13 mouse cellular contexts compared by ENCODE assay signal in the genomic region with DNA sequence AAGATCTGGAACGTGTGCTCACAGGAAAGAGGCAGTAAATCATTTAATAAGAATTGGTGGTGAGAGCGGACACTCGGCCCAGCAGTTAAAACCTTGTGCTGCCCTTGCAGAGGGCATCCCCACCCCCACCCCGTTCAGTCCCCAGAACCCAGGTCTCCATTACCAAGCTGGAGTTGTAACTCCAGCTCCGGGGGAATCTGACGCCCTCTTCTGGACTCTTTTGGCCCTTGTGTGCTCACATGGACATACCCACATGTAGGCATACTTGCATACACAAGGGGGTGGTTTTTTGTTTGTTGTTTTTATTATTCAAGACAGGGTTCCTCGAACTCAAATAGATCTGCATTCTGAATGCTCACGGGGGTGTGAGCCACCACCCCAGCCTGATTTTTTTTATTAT.
DNase-seq lines count a peak whose midpoint lies in the region; TF ChIP-seq lines count a peak whose summit lies in the region.
"Had no signal": no experiment of that assay in that cellular context is flagged by ENCODE, and none has a peak within 500 bp of the region (broad histone marks: within the 10 kb centered on the region; RNA-seq: fewer than 3 reads in every experiment).

No protein-coding gene starts in this region.

- no peaks in the 10 kb centered on the region for H3K27me3 ChIP-seq in liver, adult 2 months (ENCODE audit: control insufficient read depth, insufficient read depth, low read length)
- H3K27me3 ChIP-seq in E14TG2a.4 (ENCODE audit: insufficient read depth, low read length), result peaks cover 12% of the 10 kb centered on the region
- H3K27me3 ChIP-seq in limb, embryonic 10.5 days (ENCODE audit: low read depth, poor library complexity, severe bottlenecking), result no peaks in the 10 kb centered on the region
- H3K27me3 ChIP-seq: hindbrain, embryonic 13.5 days; neural tube, embryonic 15.5 days had no signal

- peak overlapping the region; percentile 55; the same call in 1 of the 2 replicates for H3K27ac ChIP-seq in gastrocnemius, adult 2 months
- H3K27ac ChIP-seq in liver, adult 2 months (replicated peaks; ENCODE audit: insufficient read depth, low read depth, low read length), result no peak overlapping the region
- H3K27ac ChIP-seq in limb, embryonic 10.5 days, result no peak overlapping the region
- H3K27ac ChIP-seq: embryonic facial prominence, embryonic 13.5 days; hindbrain, embryonic 13.5 days; limb, embryonic 12.5 days; neural tube, embryonic 15.5 days had no signal

- H3K79me2 ChIP-seq in liver, adult 2 months (ENCODE audit: control insufficient read depth, insufficient read depth, low read length), result peaks cover 5% of the 10 kb centered on the region; the same call in 1 of the 2 replicates

- H3K4me1 ChIP-seq in liver, adult 2 months (ENCODE audit: control insufficient read depth, insufficient read depth, low read length), result peaks cover 2% of the 10 kb centered on the region; the same call in 1 of the 2 replicates
- H3K4me1 ChIP-seq in E14TG2a.4 (replicated peaks; ENCODE audit: low read depth, low read length), result peaks cover 38% of the 10 kb centered on the region
- H3K4me1 ChIP-seq in limb, embryonic 10.5 days, result peaks cover 8% of the 10 kb centered on the region

- 57% methylated on average over 8 of the region's 8 CpGs for WGBS in liver, adult 2 months
- 42% methylated on average over 8 of the region's 8 CpGs for WGBS in limb, embryonic 10.5 days

- H3K4me3 ChIP-seq in gastrocnemius, adult 2 months, result peak overlapping the region; percentile 28
- no peak overlapping the region for H3K4me3 ChIP-seq in liver, adult 2 months (ENCODE audit: insufficient read depth, low read depth, low read length)
- H3K4me3 ChIP-seq in E14TG2a.4 (replicated peaks; ENCODE audit: low read length), result peak overlapping the region; percentile 33
- no peak overlapping the region for H3K4me3 ChIP-seq in limb, embryonic 10.5 days
- H3K4me3 ChIP-seq: embryonic facial prominence, embryonic 13.5 days; heart, embryonic 10.5 days; hindbrain, embryonic 13.5 days; limb, embryonic 12.5 days; neural tube, embryonic 15.5 days had no signal

- H3K9ac ChIP-seq in liver, adult 2 months (ENCODE audit: low read depth, low read length), result no peak overlapping the region
- H3K9ac ChIP-seq: embryonic facial prominence, embryonic 13.5 days; hindbrain, embryonic 13.5 days; limb, embryonic 12.5 days; neural tube, embryonic 15.5 days had no signal

- TF ChIP-seq POLR2A in liver, adult 2 months (IDR thresholded peaks at IDR 0.05; ENCODE audit: extremely low read depth, insufficient read depth, low read length), result no peak

- no peak for DNase-seq in gastrocnemius, adult 2 months
- no peak for DNase-seq in gastrocnemius, postnatal 4 days (ENCODE audit: low spot score in 2 of 2)
- DNase-seq in liver, adult 2 months (ENCODE audit: extremely low read depth, low read depth, low spot score), result peak; percentile 14
- no peak for DNase-seq in liver
- peak; percentile 32 for DNase-seq in limb, embryonic 10.5 days (ENCODE audit: low spot score)
- DNase-seq in thymus, postnatal 14 days, result no peak
- no peak for DNase-seq in right cerebral cortex, postnatal 10 days (ENCODE audit: low spot score in 2 of 2)

- no peaks in the 10 kb centered on the region for H3K36me3 ChIP-seq in liver, adult 2 months (ENCODE audit: control insufficient read depth, insufficient read depth, low read length)
- no peaks in the 10 kb centered on the region for H3K36me3 ChIP-seq in E14TG2a.4 (ENCODE audit: insufficient read depth, low read length)
- H3K36me3 ChIP-seq in limb, embryonic 10.5 days, result no peaks in the 10 kb centered on the region
- H3K36me3 ChIP-seq: embryonic facial prominence, embryonic 13.5 days; heart, embryonic 10.5 days; hindbrain, embryonic 13.5 days; limb, embryonic 12.5 days; neural tube, embryonic 15.5 days had no signal

- H3K9me3 ChIP-seq in E14TG2a.4 (ENCODE audit: low read length), result no peaks in the 10 kb centered on the region
- no peaks in the 10 kb centered on the region for H3K9me3 ChIP-seq in limb, embryonic 10.5 days (replicated peaks)
- H3K9me3 ChIP-seq: embryonic facial prominence, embryonic 13.5 days; heart, embryonic 10.5 days; hindbrain, embryonic 13.5 days; limb, embryonic 12.5 days; neural tube, embryonic 15.5 days had no signal

- intact Hi-C loops in gastrocnemius, adult 2 months (cut with DNase I), result loop anchor here (1.0 to 10.0 kb wide), 6 partner anchors 122 to 529 kb away; a partner anchor contains a TSS

- TF ChIP-seq CTCF in gastrocnemius, adult 2 months (IDR thresholded peaks at IDR 0.05), result no peak
- TF ChIP-seq CTCF in liver, adult 2 months (IDR thresholded peaks at IDR 0.05; ENCODE audit: low read depth, low read length), result no peak
- TF ChIP-seq CTCF in E14TG2a.4 (conservative IDR thresholded peaks at IDR 0.05; ENCODE audit: low read length), result peak; percentile 14; the same call in 1 of the 2 replicates

Comparison
In these comparisons a context has a peak if more than half of its experiments do, and no peak if none do; other contexts are left out.
1. DNase-seq: peak in liver, adult 2 months (single experiment) and limb, embryonic 10.5 days (single experiment); none in gastrocnemius, adult 2 months (single experiment), gastrocnemius, postnatal 4 days (0 of 2), liver (single experiment), thymus, postnatal 14 days (single experiment) and right cerebral cortex, postnatal 10 days (0 of 2).
2. H3K4me3 ChIP-seq: peak in gastrocnemius, adult 2 months (single experiment) and E14TG2a.4 (single experiment); none in liver, adult 2 months (single experiment) and limb, embryonic 10.5 days (single experiment).